Mouse (Mus musculus) heart, postnatal 0 days (tissue): Measurements from ENCODE around the gene Nfe2l3.

Experiments used
- CTCF ChIP-seq: IDR thresholded peaks from 2 replicates; pipeline ENCODE4 v1.5.1; 2016; ENCODE audit warnings: antibody characterized with exemption, control low read depth, low read depth
- EP300 ChIP-seq: IDR thresholded peaks from 2 replicates; pipeline ENCODE4 v1.6.1; 2016; ENCODE audit warnings: antibody characterized with exemption, low read depth

DNA sequence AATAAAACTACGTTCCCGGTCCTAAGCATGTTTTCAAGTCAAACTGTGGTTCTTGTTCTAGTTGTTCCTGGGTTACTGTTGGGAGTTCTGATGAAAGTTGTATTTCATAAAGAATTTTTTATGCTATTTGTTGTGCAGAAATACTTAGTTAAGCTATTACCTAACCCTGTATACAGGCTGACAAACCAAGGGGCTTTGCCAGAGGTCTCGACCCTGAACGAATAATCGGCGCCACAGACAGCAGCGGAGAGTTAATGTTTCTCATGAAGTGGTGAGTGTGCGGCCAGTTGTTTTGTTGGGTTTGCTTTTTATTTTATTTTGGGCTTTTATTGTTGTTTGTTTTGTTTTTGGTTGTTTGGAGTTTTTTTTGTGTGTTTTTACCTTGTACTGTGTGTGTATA lies 49.1 kb downstream of the Nfe2l3 start:
- no peak for TF ChIP-seq CTCF
- TF ChIP-seq EP300: no peak
